ENCODE assay signal across 8 mouse cellular contexts in genomic region chr8:70352657-70353151, GRCm38 (mm10). TPM values are rescaled to one million over a fixed set of nuclear protein-coding genes. Genes with fewer than 3 reads are reported as not detected.
DNase-seq lines count a peak whose midpoint lies in the region; ATAC-seq and TF ChIP-seq lines count a peak whose summit lies in the region.

No protein-coding gene starts in this region.

- H3K36me3 ChIP-seq in heart, embryonic 13.5 days: peaks cover 21% of the 10 kb centered on the region
- H3K36me3 ChIP-seq in myocyte (ENCODE audit: control insufficient read depth, insufficient read depth): no peaks in the 10 kb centered on the region

- peak overlapping the region; percentile 100 for H3K4me2 ChIP-seq in heart, embryonic 13.5 days
- peak overlapping the region; percentile 99 for H3K4me2 ChIP-seq in myocyte (ENCODE audit: low read depth)

- intact Hi-C loops in left cerebral cortex, postnatal 25 days (cut with DNase I): loop anchor here (5.0 kb wide), 2 partner anchors 65 to 155 kb away; partner anchors contain the start of gene Rex1bd

- peak overlapping the region; percentile 86 for H3K27ac ChIP-seq in heart, embryonic 13.5 days (replicated peaks)

- ATAC-seq in heart, embryonic 13.5 days (ENCODE audit: extremely low read depth, insufficient number of reproducible peaks, low FRiP score, low TSS enrichment): peak; percentile 12; the same call in 1 of the 2 replicates

- H3K4me3 ChIP-seq in heart, embryonic 13.5 days: peak overlapping the region; percentile 98
- peak overlapping the region; percentile 59 for H3K4me3 ChIP-seq in myocyte

- H3ac ChIP-seq in myocyte (ENCODE audit: control insufficient read depth, insufficient read length): peak overlapping the region; percentile 70

- H3K9ac ChIP-seq in heart, embryonic 13.5 days: peak overlapping the region; percentile 97

- DNase-seq in layer of hippocampus, postnatal 14 days (ENCODE audit: low spot score in 2 of 2): peak; percentile 44 to 47
- no peak for DNase-seq in layer of hippocampus, adult 9-10 months (ENCODE audit: low spot score)
- peak; percentile 47 for DNase-seq in Muller cell, postnatal 12 days (ENCODE audit: inconsistent ontology term)
- DNase-seq in kidney, postnatal 25 days: peak; percentile 37 to 62
- DNase-seq in right cerebral cortex, postnatal 25 days: no peak
- DNase-seq in left cerebral cortex, postnatal 25 days (ENCODE audit: low spot score in 2 of 2): no peak

- H3K79me2 ChIP-seq in myocyte (ENCODE audit: control insufficient read depth, insufficient read depth): peaks cover 52% of the 10 kb centered on the region

- peak; percentile 36 for TF ChIP-seq POLR2A in myocyte (IDR thresholded peaks at IDR 0.05; ENCODE audit: insufficient read length, low read depth)

- no peaks in the 10 kb centered on the region for H3K9me3 ChIP-seq in heart, embryonic 13.5 days

- H3K4me1 ChIP-seq in heart, embryonic 13.5 days: peaks cover 60% of the 10 kb centered on the region

- WGBS in heart, embryonic 13.5 days: under 1% methylated on average over 61 of the region's 64 CpGs

- no peaks in the 10 kb centered on the region for H3K27me3 ChIP-seq in heart, embryonic 13.5 days (replicated peaks)
- no peaks in the 10 kb centered on the region for H3K27me3 ChIP-seq in myocyte (ENCODE audit: control insufficient read depth, insufficient read depth, insufficient read length)

TF ChIP-seq in myocyte, 11 proteins besides CTCF, POLR2A, EP300 and RAD21:
- TF ChIP-seq TCF3 (IDR thresholded peaks at IDR 0.05; ENCODE audit: insufficient read length, low read depth): no peak
- no peak for TF ChIP-seq SRF (IDR thresholded peaks at IDR 0.05; ENCODE audit: control insufficient read depth, insufficient read length, low read depth)
- no peak for TF ChIP-seq MAX (IDR thresholded peaks at IDR 0.05; ENCODE audit: low read depth)
- no peak for TF ChIP-seq E2F4 (IDR thresholded peaks at IDR 0.05; ENCODE audit: insufficient read depth)
- no peak for TF ChIP-seq TCF12 (IDR thresholded peaks at IDR 0.05; ENCODE audit: insufficient read depth, poor library complexity, severe bottlenecking)
- no peak for TF ChIP-seq MYOG (IDR thresholded peaks at IDR 0.05; ENCODE audit: control insufficient read depth in 1 of 3, insufficient read depth in 1 of 3, insufficient read length in 2 of 3, low read depth in 2 of 3)

RNA-seq across cellular contexts. Expression of gene Upf1, which starts 0.4 kb away (rescaled TPM):
- total RNA-seq in layer of hippocampus, postnatal 14 days (2021): 10 to 100 TPM; 50.3 to 54.9 TPM
- 11.3 and 12.2 TPM in 2 replicates for polyA plus RNA-seq in heart, embryonic 13.5 days (2015; fragmentation: Nextera tagmentation; extraction: Ambion mirVana)
- 35.8 TPM for polyA plus RNA-seq in myocyte (2012; fragmentation: generic; extraction: Trizol)
- total RNA-seq in left cerebral cortex, postnatal 25 days (2021): 10 to 100 TPM; 58.2 to 61.6 TPM

RNA-seq across cellular contexts. Expression of gene Comp, which starts 20.7 kb away (rescaled TPM):
- under 1 TPM; 0.21 to 0.30 TPM for total RNA-seq in layer of hippocampus, postnatal 14 days (2021)
- polyA plus RNA-seq in heart, embryonic 13.5 days (2015; fragmentation: Nextera tagmentation; extraction: Ambion mirVana): 3.5 TPM in 2 replicates
- 0.05 TPM for polyA plus RNA-seq in myocyte (2012; fragmentation: generic; extraction: Trizol)
- total RNA-seq in left cerebral cortex, postnatal 25 days (2021): under 1 TPM; 0.23 to 0.48 TPM

RNA-seq across cellular contexts. Expression of gene Gdf1, which starts 23.1 kb away (rescaled TPM):
- 10 to 100 TPM; 11.2 to 22.7 TPM for total RNA-seq in layer of hippocampus, postnatal 14 days (2021)
- 0.74 and 0.99 TPM in 2 replicates for polyA plus RNA-seq in heart, embryonic 13.5 days (2015; fragmentation: Nextera tagmentation; extraction: Ambion mirVana)
- 2.6 TPM for polyA plus RNA-seq in myocyte (2012; fragmentation: generic; extraction: Trizol)
- 10 to 100 TPM; 17.7 to 18.9 TPM for total RNA-seq in left cerebral cortex, postnatal 25 days (2021)

RNA-seq across cellular contexts. Expression of gene Cers1, which starts 37.1 kb away (rescaled TPM):
- total RNA-seq in layer of hippocampus, postnatal 14 days (2021): 100 to 1,000 TPM; 107 to 119 TPM
- polyA plus RNA-seq in heart, embryonic 13.5 days (2015; fragmentation: Nextera tagmentation; extraction: Ambion mirVana): 1.9 and 2.6 TPM in 2 replicates
- 4.4 TPM for polyA plus RNA-seq in myocyte (2012; fragmentation: generic; extraction: Trizol)
- 100 to 1,000 TPM; 105 to 111 TPM for total RNA-seq in left cerebral cortex, postnatal 25 days (2021)

RNA-seq across cellular contexts. Expression of gene Cope, which starts 50.4 kb away (rescaled TPM):
- 100 to 1,000 TPM; 134 to 148 TPM for total RNA-seq in layer of hippocampus, postnatal 14 days (2021)
- 294 and 344 TPM in 2 replicates for polyA plus RNA-seq in heart, embryonic 13.5 days (2015; fragmentation: Nextera tagmentation; extraction: Ambion mirVana)
- polyA plus RNA-seq in myocyte (2012; fragmentation: generic; extraction: Trizol): 236 TPM
- 100 to 1,000 TPM; 123 to 125 TPM for total RNA-seq in left cerebral cortex, postnatal 25 days (2021)

Comparison
In these comparisons a context has a peak if more than half of its experiments do, and no peak if none do; other contexts are left out.
1. DNase-seq: peak in layer of hippocampus, postnatal 14 days (2 of 2), Muller cell, postnatal 12 days (single experiment) and kidney, postnatal 25 days (2 of 2); none in layer of hippocampus, adult 9-10 months (single experiment), right cerebral cortex, postnatal 25 days (single experiment) and left cerebral cortex, postnatal 25 days (0 of 2).